Mouse (Mus musculus): Measurements from ENCODE around the gene Ncor2. TPM values are rescaled to one million over a fixed set of nuclear protein-coding genes. Genes with fewer than 3 reads are reported as not detected.

The Ncor2 gene
- polyA plus RNA-seq, 1 experiment = not detected

- TF ChIP-seq POLR2A (IDR thresholded peaks at IDR 0.05; ENCODE audit: insufficient read depth, low read depth, low read length) (no peak), CTCF (IDR thresholded peaks at IDR 0.05; ENCODE audit: insufficient read depth, low read depth, low read length) (no peak)
- no peak overlapping the region for H3K4me3 ChIP-seq (ENCODE audit: insufficient read depth, low read depth, low read length)
- peak overlapping the region; percentile 59 for H3K27ac ChIP-seq (ENCODE audit: insufficient read depth, low read depth, low read length)
- peaks cover 77% of the 10 kb centered on the region for H3K4me1 ChIP-seq (ENCODE audit: control insufficient read depth, insufficient read depth, low read length)
- 16% methylated on average over 12 of the region's 12 CpGs for WGBS
These were observed 14.4 kb downstream of the Ncor2 start for GRCm38 (mm10) chr5:125164465-125165167.

GRCm38 (mm10) chr5:125163441-125164050 is 15.5 kb downstream of the Ncor2 start:
- TF ChIP-seq CTCF (IDR thresholded peaks at IDR 0.05; ENCODE audit: insufficient read depth, low read depth, low read length) (no peak), POLR2A (IDR thresholded peaks at IDR 0.05; ENCODE audit: insufficient read depth, low read depth, low read length) (no peak)
- 0 out of 2 replicates have a peak overlapping the region, but pooled peaks have one; percentile 17 for H3K27ac ChIP-seq (ENCODE audit: insufficient read depth, low read depth, low read length)
- no peak overlapping the region for H3K4me3 ChIP-seq (ENCODE audit: insufficient read depth, low read depth, low read length)
- 29% methylated on average over 8 of the region's 8 CpGs for WGBS
- peaks cover 77% of the 10 kb centered on the region for H3K4me1 ChIP-seq (ENCODE audit: control insufficient read depth, insufficient read depth, low read length)

- no peak overlapping the region for H3K4me3 ChIP-seq (ENCODE audit: insufficient read depth, low read depth, low read length)
- peaks cover 78% of the 10 kb centered on the region for H3K4me1 ChIP-seq (ENCODE audit: control insufficient read depth, insufficient read depth, low read length)
- H3K27ac ChIP-seq (ENCODE audit: insufficient read depth, low read depth, low read length) = no peak overlapping the region
- 45% methylated on average over 2 of the region's 3 CpGs for WGBS
- no peak for TF ChIP-seq POLR2A (IDR thresholded peaks at IDR 0.05; ENCODE audit: insufficient read depth, low read depth, low read length)
- TF ChIP-seq CTCF (IDR thresholded peaks at IDR 0.05; ENCODE audit: insufficient read depth, low read depth, low read length) = no peak
These were observed 16.6 kb downstream of the Ncor2 start for GRCm38 (mm10) chr5:125162461-125162860.

GRCm38 (mm10) chr5:125159804-125160405 is 19.1 kb downstream of the Ncor2 start:
- Histone ChIP-seq H3K4me3 (ENCODE audit: insufficient read depth, low read depth, low read length) (no peak overlapping the region), H3K4me1 (ENCODE audit: control insufficient read depth, insufficient read depth, low read length) (peaks cover 76% of the 10 kb centered on the region), H3K27ac (ENCODE audit: insufficient read depth, low read depth, low read length) (peak overlapping the region; percentile 59; the same call in 1 of the 2 replicates)
- WGBS = 33% methylated on average over 14 of the region's 14 CpGs
- TF ChIP-seq POLR2A (IDR thresholded peaks at IDR 0.05; ENCODE audit: insufficient read depth, low read depth, low read length) (no peak), CTCF (IDR thresholded peaks at IDR 0.05; ENCODE audit: insufficient read depth, low read depth, low read length) (no peak)

- Histone ChIP-seq H3K4me3 (ENCODE audit: insufficient read depth, low read depth, low read length) (no peak overlapping the region), H3K4me1 (ENCODE audit: control insufficient read depth, insufficient read depth, low read length) (peaks cover 76% of the 10 kb centered on the region), H3K27ac (ENCODE audit: insufficient read depth, low read depth, low read length) (peak overlapping the region; percentile 90)
- WGBS = 11% methylated on average over 12 of the region's 12 CpGs
- TF ChIP-seq CTCF (IDR thresholded peaks at IDR 0.05; ENCODE audit: insufficient read depth, low read depth, low read length) (no peak), POLR2A (IDR thresholded peaks at IDR 0.05; ENCODE audit: insufficient read depth, low read depth, low read length) (no peak)
These were observed 19.7 kb downstream of the Ncor2 start for GRCm38 (mm10) chr5:125159293-125159692.

GRCm38 (mm10) chr5:125158232-125158961 is 20.6 kb downstream of the Ncor2 start:
- Histone ChIP-seq H3K4me1 (ENCODE audit: control insufficient read depth, insufficient read depth, low read length) (peaks cover 77% of the 10 kb centered on the region), H3K27ac (ENCODE audit: insufficient read depth, low read depth, low read length) (peak overlapping the region; percentile 90), H3K4me3 (ENCODE audit: insufficient read depth, low read depth, low read length) (0 out of 2 replicates have a peak overlapping the region, but pooled peaks have one; percentile 17)
- TF ChIP-seq CTCF (IDR thresholded peaks at IDR 0.05; ENCODE audit: insufficient read depth, low read depth, low read length) = no peak
- TF ChIP-seq POLR2A (IDR thresholded peaks at IDR 0.05; ENCODE audit: insufficient read depth, low read depth, low read length) = no peak
- 13% methylated on average over 21 of the region's 21 CpGs for WGBS

- no peak overlapping the region for H3K4me3 ChIP-seq (ENCODE audit: insufficient read depth, low read depth, low read length)
- H3K4me1 ChIP-seq (ENCODE audit: control insufficient read depth, insufficient read depth, low read length) = peaks cover 83% of the 10 kb centered on the region
- WGBS = 63% methylated on average over 8 of the region's 8 CpGs
- H3K27ac ChIP-seq (ENCODE audit: insufficient read depth, low read depth, low read length) = peak overlapping the region; percentile 90
- TF ChIP-seq POLR2A (IDR thresholded peaks at IDR 0.05; ENCODE audit: insufficient read depth, low read depth, low read length) = no peak
- no peak for TF ChIP-seq CTCF (IDR thresholded peaks at IDR 0.05; ENCODE audit: insufficient read depth, low read depth, low read length)
These were observed 21.5 kb downstream of the Ncor2 start for GRCm38 (mm10) chr5:125157375-125158033.
